Mouse (Mus musculus): Measurements from ENCODE around the gene Cnbd2.

DNA sequence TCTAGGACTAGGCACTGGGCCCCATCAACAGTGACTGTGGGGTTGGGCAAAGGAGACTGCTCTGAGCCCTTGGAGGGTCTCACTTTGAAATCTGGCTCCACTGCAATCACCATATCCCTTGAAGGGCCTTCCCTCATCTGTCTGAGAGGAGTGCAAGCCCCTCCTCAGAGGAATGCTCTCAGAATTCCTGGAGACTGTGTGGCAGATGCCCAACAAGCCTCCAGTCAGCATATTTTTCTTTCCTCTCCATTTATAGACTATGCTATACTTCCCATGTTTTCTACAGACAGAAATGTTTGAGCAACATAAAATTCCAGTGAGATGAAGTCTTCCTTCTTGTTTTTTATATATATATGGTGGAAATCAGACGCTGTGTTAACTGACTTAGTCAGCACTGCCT lies 87.4 kb downstream of the Cnbd2 start:
- TF ChIP-seq POLR2A (IDR thresholded peaks at IDR 0.05; ENCODE audit: low read depth, low read length) (no peak), CTCF (IDR thresholded peaks at IDR 0.05; ENCODE audit: extremely low read depth, insufficient read depth, insufficient read length, insufficient replicate concordance) (no peak)

Measured in spleen, adult 2 months (tissue).